Mouse (Mus musculus) neural tube, embryonic 14.5 days (tissue): Measurements from ENCODE around the gene Naa80. TPM values are rescaled to one million over a fixed set of nuclear protein-coding genes. Genes with fewer than 3 reads are reported as not detected.
A peak's percentile ranks its signal among the peaks of the same experiment; 100 is the strongest.

Experiments
- ATAC-seq: fragments of 200-750 bp; cut with Nextera tagmentation; 2 replicates; pipeline ENCODE4 v1.8.0; 2017; ENCODE audit warnings: low read depth, mild to moderate bottlenecking, moderate TSS enrichment, moderate library complexity
- H3K27ac ChIP-seq: fragments of 300-500 bp; sonication (generic); 2 replicates; pipeline ENCODE4 v1.5.1; 2014; ENCODE audit warnings: low read depth, mild to moderate bottlenecking, control low read depth, low read length, moderate library complexity, mixed read lengths
- H3K27me3 ChIP-seq: fragments of 300-500 bp; sonication (generic); 2 replicates; pipeline ENCODE4 v1.6.1; 2014; ENCODE audit warnings: low read length; ENCODE audit not compliant: control insufficient read depth, insufficient read depth
- H3K36me3 ChIP-seq: fragments of 300-500 bp; sonication (generic); 2 replicates; pipeline ENCODE4 v1.6.1; 2014; ENCODE audit warnings: low read length, mixed read lengths; ENCODE audit not compliant: control insufficient read depth, insufficient read depth
- H3K4me1 ChIP-seq: fragments of 300-500 bp; sonication (generic); 2 replicates; pipeline ENCODE4 v1.6.1; 2014; ENCODE audit warnings: low read length; ENCODE audit not compliant: control insufficient read depth, insufficient read depth
- H3K4me2 ChIP-seq: fragments of 300-500 bp; sonication (generic); 2 replicates; pipeline ENCODE4 v1.6.1; 2014; ENCODE audit warnings: mild to moderate bottlenecking, low read depth, low read length, control low read depth
- H3K4me3 ChIP-seq: fragments of 300-500 bp; sonication (generic); 2 replicates; pipeline ENCODE4 v1.5.1; 2014; ENCODE audit warnings: low read depth, low read length, control low read depth, mixed read lengths
- H3K9ac ChIP-seq: fragments of 300-500 bp; sonication (generic); replicated peaks from 2 replicates; pipeline ENCODE4 v1.6.1; 2014; ENCODE audit warnings: low read depth, mild to moderate bottlenecking, control low read depth, low read length, mixed read lengths
- H3K9me3 ChIP-seq: fragments of 300-500 bp; sonication (generic); 2 replicates; pipeline ENCODE4 v1.6.1; 2016; ENCODE audit warnings: low read length; ENCODE audit not compliant: control insufficient read depth
- WGBS: fragments of 180-500 bp; shearing (Covaris S2); extraction: QIAGEN DNeasy Blood & Tissue Kit; methylation state at CpG from one replicate; pipeline ENCODE4 v1.1.7; 2014; 5-methylcytosine and 5-hydroxymethylcytosine counted together
- polyA plus RNA-seq: library from polyadenylated mRNA; unstranded; fragments of >200 nt; fragmentation: Nextera tagmentation; extraction: Ambion mirVana; gene quantifications from 2 replicates; pipeline ENCODE4 v1.2.1, GENCODE M21; 2014

The Naa80 gene
- polyA plus RNA-seq, 1 experiment from 2014 or later, result 15.6 TPM

DNA sequence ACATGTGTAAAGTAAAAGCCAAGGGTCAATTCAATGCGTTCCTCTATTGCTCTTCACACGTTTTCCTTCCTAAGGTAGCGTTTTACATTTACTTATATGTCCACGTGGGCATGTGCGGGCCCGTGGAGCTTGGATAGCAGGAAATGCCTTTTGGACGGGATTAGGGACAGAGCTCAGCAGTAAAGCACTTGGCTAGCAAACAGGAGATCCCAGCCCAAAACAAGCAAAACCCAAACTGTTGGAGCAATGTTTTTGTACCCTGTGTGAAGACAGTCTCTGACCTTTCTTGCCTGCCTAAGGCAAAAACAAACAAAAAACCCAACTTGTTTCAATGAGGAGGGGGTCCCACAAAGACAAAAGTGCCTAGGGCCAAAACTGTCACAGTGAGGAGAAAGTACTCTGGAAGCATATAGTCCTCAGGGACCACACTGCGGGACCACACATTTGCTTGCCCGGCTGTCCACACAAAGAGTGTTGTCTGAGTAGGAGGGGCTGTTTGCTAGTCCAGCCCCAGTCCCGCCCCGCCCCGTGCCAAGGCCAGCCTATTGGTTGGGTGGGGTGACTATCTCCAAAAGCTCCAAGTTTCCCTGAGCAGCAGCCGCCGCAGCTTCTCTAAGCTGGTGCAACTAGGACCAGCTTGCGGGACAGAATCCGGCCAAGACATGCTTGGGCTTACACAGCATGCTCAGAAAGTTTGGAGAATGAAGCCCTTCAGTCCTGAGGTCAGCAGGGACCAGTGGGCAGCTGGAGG is 2.2 kb upstream of the Naa80 start, which contains the start of gene Hyal1:
Hyal1 (plus strand) TSS at position 571 of the 751 bp plus-strand sequence.
- H3K4me1 ChIP-seq, result peaks cover 15% of the 10 kb centered on the region
- no peaks in the 10 kb centered on the region for H3K27me3 ChIP-seq
- H3K9me3 ChIP-seq, result no peaks in the 10 kb centered on the region
- 0 out of 2 replicates have a peak within 1 kb of the TSS, but pooled peaks have one; percentile 8 for H3K4me3 ChIP-seq
- ATAC-seq, result peak; percentile 50; the same call in 1 of the 2 replicates
- no peak within 1 kb of the TSS for H3K27ac ChIP-seq
- H3K9ac ChIP-seq, result no peak within 1 kb of the TSS
- 26% methylated on average over 16 of the region's 16 CpGs for WGBS
- peaks cover 16% of the 10 kb centered on the region for H3K36me3 ChIP-seq
- peak within 1 kb of the TSS; percentile 32 for H3K4me2 ChIP-seq

DNA sequence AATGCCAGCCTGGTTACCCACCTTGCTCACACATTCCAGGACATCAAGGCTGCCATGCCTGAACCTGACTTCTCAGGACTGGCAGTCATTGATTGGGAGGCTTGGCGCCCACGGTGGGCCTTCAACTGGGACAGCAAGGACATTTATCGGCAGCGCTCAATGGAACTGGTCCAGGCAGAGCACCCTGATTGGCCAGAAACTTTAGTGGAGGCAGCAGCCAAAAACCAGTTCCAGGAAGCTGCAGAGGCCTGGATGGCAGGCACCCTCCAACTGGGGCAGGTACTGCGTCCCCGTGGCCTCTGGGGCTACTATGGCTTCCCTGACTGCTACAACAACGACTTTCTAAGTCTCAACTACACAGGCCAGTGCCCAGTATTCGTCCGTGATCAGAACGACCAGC is 816 bp upstream of the Naa80 start:
- peaks cover 4% of the 10 kb centered on the region; the same call in 1 of the 2 replicates for H3K36me3 ChIP-seq
- ATAC-seq, result no peak
- no peak overlapping the region for H3K4me2 ChIP-seq
- H3K9ac ChIP-seq, result no peak overlapping the region
- WGBS, result 94% methylated on average over 10 of the region's 10 CpGs
- H3K4me3 ChIP-seq, result no peak overlapping the region
- no peaks in the 10 kb centered on the region for H3K27me3 ChIP-seq
- no peak overlapping the region for H3K27ac ChIP-seq
- H3K4me1 ChIP-seq, result peaks cover 18% of the 10 kb centered on the region
- H3K9me3 ChIP-seq, result no peaks in the 10 kb centered on the region

DNA sequence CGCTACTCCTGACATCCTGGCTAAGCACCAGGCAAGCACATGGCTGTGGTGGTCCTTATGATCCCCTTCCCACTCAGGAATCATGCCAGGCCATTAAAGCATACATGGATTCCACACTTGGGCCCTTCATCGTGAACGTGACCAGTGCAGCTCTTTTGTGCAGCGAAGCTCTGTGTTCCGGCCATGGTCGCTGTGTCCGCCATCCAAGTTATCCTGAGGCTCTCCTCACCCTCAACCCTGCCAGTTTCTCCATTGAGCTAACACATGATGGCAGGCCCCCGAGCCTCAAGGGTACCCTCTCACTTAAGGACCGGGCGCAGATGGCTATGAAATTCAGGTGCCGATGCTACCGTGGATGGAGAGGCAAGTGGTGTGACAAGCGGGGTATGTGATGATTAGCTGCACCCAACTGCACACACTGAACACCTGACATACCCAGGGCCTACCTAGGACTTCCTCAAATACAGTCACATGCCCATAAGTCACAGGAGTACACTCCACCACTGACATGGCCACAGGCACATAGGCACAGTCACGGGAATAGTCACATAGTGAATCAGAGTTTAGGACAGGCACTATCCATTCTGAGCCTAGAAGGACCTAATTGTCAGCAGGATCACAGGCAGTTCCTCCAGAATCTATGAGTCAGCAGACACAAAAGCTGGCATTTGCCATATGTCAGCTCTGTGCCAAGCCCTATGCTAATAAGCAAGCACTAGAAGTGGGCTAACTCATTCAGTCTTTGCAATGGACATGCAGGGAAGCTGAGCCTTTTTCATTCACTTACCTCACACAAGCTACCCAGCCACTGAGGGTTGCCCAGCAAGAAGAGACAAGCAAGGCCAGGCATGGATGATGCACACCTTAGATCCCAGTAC is 575 bp downstream of the Naa80 start:
- H3K4me3 ChIP-seq, result no peak overlapping the region
- H3K27ac ChIP-seq, result 0 out of 2 replicates have a peak overlapping the region, but pooled peaks have one; percentile 61
- no peak for ATAC-seq
- H3K36me3 ChIP-seq, result peaks cover 10% of the 10 kb centered on the region; the same call in 1 of the 2 replicates
- 90% methylated on average over 14 of the region's 14 CpGs for WGBS
- peaks cover 18% of the 10 kb centered on the region for H3K4me1 ChIP-seq
- H3K4me2 ChIP-seq, result no peak overlapping the region
- H3K27me3 ChIP-seq, result no peaks in the 10 kb centered on the region
- H3K9ac ChIP-seq, result 0 out of 2 replicates have a peak overlapping the region, but pooled peaks have one; percentile 16
- H3K9me3 ChIP-seq, result no peaks in the 10 kb centered on the region

DNA sequence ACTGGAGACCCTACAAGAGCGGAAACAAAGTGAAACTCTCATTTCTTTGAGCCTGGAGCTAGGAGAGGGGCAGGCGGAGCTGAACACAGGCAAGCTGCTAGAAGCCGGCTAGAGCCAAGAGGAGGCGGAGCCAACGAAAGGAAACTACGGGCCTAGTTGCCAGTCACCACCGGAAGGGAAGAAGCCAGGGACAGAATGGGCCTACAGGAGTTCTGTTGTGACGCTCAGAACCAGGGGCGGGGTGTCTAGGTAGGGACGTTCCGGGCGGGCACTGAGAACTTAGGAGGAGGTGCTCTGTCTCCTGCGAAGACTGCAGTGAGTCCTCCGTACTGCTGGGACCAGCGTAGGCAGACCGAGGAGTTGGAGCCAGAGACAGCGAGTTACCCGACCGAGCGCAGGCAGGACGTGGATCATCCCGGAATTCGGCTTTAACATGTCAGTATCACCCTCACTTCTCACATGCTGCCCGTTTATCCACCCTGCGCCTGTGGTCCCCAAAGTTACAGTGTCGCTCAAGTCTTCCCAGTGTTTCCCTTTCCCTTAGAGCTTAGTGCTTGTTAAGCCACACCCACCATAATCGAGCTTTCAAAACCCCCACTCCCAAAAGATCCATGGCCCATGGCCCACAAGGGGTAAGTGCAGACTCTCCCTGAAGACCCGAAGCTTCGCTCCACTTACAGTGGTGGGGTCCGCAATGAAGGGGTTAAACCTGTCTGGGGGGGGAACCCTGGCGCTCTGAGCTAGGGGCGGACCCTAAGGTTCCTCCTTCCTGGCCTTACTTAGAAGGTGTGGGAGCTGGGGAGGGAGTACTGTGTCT is 2.0 kb downstream of the Naa80 start, which contains the start of gene Hyal3:
Hyal3 (plus strand) TSS at position 318 of the 817 bp plus-strand sequence.
- WGBS, result under 1% methylated on average over 32 of the region's 32 CpGs

DNA sequence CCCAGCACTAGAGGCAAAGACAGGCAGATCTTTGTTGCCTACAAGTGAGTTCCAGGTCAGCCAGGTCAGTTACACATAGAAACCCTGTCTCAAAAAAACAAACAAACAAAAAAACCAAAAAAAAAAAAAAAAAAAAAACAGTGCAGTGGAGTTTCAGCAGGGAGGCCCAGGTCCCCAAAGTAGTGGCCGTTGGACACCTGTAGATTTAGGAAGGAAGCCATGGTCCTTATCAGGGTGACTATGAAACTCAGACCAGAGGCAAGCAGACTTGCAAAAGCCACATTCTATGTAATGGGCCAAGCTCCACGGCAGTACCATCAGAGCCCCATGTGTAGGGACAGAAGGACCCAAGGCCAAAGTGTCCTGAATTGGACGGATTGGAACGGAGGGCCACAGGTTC is 2.9 kb downstream of the Naa80 start:
- Histone ChIP-seq H3K4me3 (peak overlapping the region; percentile 43; the same call in 1 of the 2 replicates), H3K4me1 (peaks cover 18% of the 10 kb centered on the region), H3K9ac (peak overlapping the region; percentile 67; the same call in 1 of the 2 replicates), H3K9me3 (no peaks in the 10 kb centered on the region), H3K27ac (no peak overlapping the region), H3K27me3 (no peaks in the 10 kb centered on the region), H3K36me3 (peaks cover 7% of the 10 kb centered on the region; the same call in 1 of the 2 replicates), H3K4me2 (peak overlapping the region; percentile 93)
- no peak for ATAC-seq
- 88% methylated on average over 4 of the region's 4 CpGs for WGBS

More for the DNA sequence above, 2.0 kb downstream of the Naa80 start, which contains the start of gene Hyal3:
- peak; percentile 65 for ATAC-seq
- peaks cover 18% of the 10 kb centered on the region for H3K4me1 ChIP-seq
- no peaks in the 10 kb centered on the region for H3K9me3 ChIP-seq
- no peaks in the 10 kb centered on the region for H3K27me3 ChIP-seq
- H3K9ac ChIP-seq, result peak within 1 kb of the TSS; percentile 67
- peak within 1 kb of the TSS; percentile 43 for H3K4me3 ChIP-seq
- H3K36me3 ChIP-seq, result peaks cover 7% of the 10 kb centered on the region; the same call in 1 of the 2 replicates
- peak within 1 kb of the TSS; percentile 61 for H3K27ac ChIP-seq
- H3K4me2 ChIP-seq, result peak within 1 kb of the TSS; percentile 93

DNA sequence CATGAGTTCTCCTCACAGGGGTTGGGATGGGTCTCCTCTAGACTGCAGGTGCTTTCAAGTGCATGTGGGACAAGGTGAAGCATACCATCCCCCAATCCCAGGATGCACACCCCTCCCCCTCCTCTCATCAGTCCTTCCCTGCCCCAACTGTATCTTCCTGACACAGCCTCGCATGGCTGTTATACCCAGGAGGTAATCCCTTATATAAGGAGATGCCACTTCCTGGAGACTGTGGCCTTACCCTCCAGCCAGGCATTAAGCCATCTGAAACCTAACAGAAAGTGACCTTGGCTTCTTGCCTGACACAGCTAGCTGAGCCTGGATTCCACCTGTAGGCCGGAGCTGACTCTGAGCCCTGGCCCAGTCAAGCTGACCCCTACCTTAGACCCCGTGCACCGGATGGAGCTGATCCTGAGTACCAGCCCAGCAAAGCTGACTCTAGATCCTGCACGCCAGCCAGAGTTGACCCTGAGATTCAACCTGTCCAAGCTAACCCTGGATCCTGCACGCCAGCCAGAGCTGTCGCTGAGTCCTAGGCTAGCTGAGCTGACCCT is 3.9 kb downstream of the Naa80 start:
- Histone ChIP-seq H3K4me3 (no peak overlapping the region), H3K9me3 (no peaks in the 10 kb centered on the region), H3K36me3 (peaks cover 7% of the 10 kb centered on the region; the same call in 1 of the 2 replicates), H3K27ac (no peak overlapping the region), H3K27me3 (no peaks in the 10 kb centered on the region), H3K4me1 (peaks cover 18% of the 10 kb centered on the region), H3K4me2 (no peak overlapping the region), H3K9ac (no peak overlapping the region)
- no peak for ATAC-seq
- 93% methylated on average over 7 of the region's 7 CpGs for WGBS

DNA sequence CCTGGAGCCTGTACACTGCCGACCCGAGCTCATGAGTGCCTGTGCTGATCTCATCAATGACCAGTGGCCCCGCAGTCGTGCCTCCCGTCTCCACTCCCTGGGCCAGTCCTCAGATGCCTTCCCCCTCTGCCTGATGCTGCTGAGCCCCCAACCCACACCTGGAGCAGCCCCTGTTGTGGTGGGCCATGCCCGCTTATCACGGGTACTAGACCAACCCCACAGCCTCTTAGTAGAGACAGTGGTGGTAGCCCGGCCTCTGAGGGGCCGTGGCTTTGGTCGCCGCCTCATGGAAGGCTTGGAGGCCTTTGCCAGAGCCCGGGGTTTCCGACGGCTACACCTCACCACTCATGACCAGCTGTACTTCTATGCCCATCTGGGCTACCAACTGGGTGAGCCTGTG is 4.5 kb downstream of the Naa80 start:
- Histone ChIP-seq H3K4me3 (no peak overlapping the region), H3K27ac (no peak overlapping the region), H3K9ac (no peak overlapping the region), H3K36me3 (peaks cover 7% of the 10 kb centered on the region; the same call in 1 of the 2 replicates), H3K4me2 (no peak overlapping the region), H3K27me3 (no peaks in the 10 kb centered on the region), H3K4me1 (peaks cover 20% of the 10 kb centered on the region), H3K9me3 (no peaks in the 10 kb centered on the region)
- ATAC-seq, result no peak
- 90% methylated on average over 14 of the region's 14 CpGs for WGBS

DNA sequence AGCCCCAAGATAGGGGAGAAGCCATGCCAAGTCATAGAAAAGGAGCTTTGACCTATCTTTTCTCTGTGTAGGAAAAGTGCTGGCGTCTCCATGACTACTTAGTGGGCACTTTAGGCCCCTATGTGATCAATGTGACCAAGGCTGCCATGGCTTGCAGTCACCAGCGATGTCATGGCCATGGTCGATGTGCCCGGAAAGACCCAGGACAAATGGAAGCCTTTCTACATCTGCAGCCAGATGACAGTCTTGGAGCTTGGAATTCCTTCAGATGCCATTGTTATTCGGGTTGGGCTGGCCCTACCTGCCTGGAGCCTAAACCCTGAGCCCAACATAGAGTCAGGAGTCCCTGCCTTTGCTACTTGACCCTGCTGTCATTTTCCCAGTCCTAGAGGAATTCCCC is 7.8 kb downstream of the Naa80 start:
- Histone ChIP-seq H3K4me2 (no peak overlapping the region), H3K4me1 (peaks cover 11% of the 10 kb centered on the region), H3K9me3 (no peaks in the 10 kb centered on the region), H3K9ac (no peak overlapping the region), H3K27ac (no peak overlapping the region), H3K4me3 (no peak overlapping the region), H3K36me3 (peaks cover 25% of the 10 kb centered on the region), H3K27me3 (no peaks in the 10 kb centered on the region)
- ATAC-seq, result no peak
- WGBS, result 93% methylated on average over 5 of the region's 5 CpGs
